In genomic region chr9:67042813-67043207, GRCm38 (mm10) we compare ENCODE assay signal across 8 mouse cellular contexts. TPM values are rescaled to one million over a fixed set of nuclear protein-coding genes. Genes with fewer than 3 reads are reported as not detected.
DNase-seq lines count a peak whose midpoint lies in the region; ATAC-seq and TF ChIP-seq lines count a peak whose summit lies in the region.

No protein-coding gene starts in this region.

- peak overlapping the region; percentile 58 for H3K4me3 ChIP-seq in cerebellum, adult 2 months (replicated peaks; ENCODE audit: insufficient read depth, low read depth, low read length)
- H3K4me3 ChIP-seq in spleen, adult 2 months (ENCODE audit: extremely low read depth, insufficient read depth, insufficient read length) = peak overlapping the region; percentile 78
- H3K4me3 ChIP-seq in liver, embryonic 12.5 days = peak overlapping the region; percentile 80

- peak overlapping the region; percentile 92; the same call in 1 of the 2 replicates for H3K27ac ChIP-seq in cerebellum, adult 2 months (ENCODE audit: insufficient read depth, low read length)
- no peak overlapping the region for H3K27ac ChIP-seq in spleen, adult 2 months (ENCODE audit: insufficient read depth, low read length)
- peak overlapping the region; percentile 98 for H3K27ac ChIP-seq in liver, embryonic 12.5 days

- 10% methylated on average over 6 of the region's 6 CpGs for WGBS in cerebellum, adult 2 months
- 27% methylated on average over 6 of the region's 6 CpGs for WGBS in spleen, adult 2 months
- WGBS in liver, embryonic 12.5 days (ENCODE audit: insufficient replicate concordance) = 12% methylated on average over 6 of the region's 6 CpGs

- TF ChIP-seq CTCF in cerebellum, adult 2 months (IDR thresholded peaks at IDR 0.05; ENCODE audit: borderline replicate concordance, insufficient read depth, low read depth, low read length) = no peak
- no peak for TF ChIP-seq CTCF in spleen, adult 2 months (IDR thresholded peaks at IDR 0.05; ENCODE audit: extremely low read depth, insufficient read depth, insufficient read length, insufficient replicate concordance)

- no peaks in the 10 kb centered on the region for H3K27me3 ChIP-seq in cerebellum, adult 2 months (ENCODE audit: control insufficient read depth, insufficient read depth, low read length)
- H3K27me3 ChIP-seq in spleen, adult 2 months (ENCODE audit: control insufficient read depth, insufficient read depth, low read length) = peaks cover 13% of the 10 kb centered on the region
- peaks cover 30% of the 10 kb centered on the region for H3K27me3 ChIP-seq in liver, embryonic 12.5 days (replicated peaks)

- peak overlapping the region; percentile 96 for H3K9ac ChIP-seq in liver, embryonic 12.5 days

- H3K36me3 ChIP-seq in spleen, adult 2 months (ENCODE audit: control insufficient read depth, insufficient read depth, low read length) = no peaks in the 10 kb centered on the region
- peaks cover 13% of the 10 kb centered on the region for H3K36me3 ChIP-seq in liver, embryonic 12.5 days

- H3K9me3 ChIP-seq in liver, embryonic 12.5 days (replicated peaks) = no peaks in the 10 kb centered on the region

- ATAC-seq in liver, embryonic 12.5 days = no peak
- no peak for ATAC-seq in inflammation-experienced regulatory T-cells, adult 6 months

- H3K4me2 ChIP-seq in liver, embryonic 12.5 days = peak overlapping the region; percentile 78

- H3K4me1 ChIP-seq in cerebellum, adult 2 months (ENCODE audit: control insufficient read depth, insufficient read depth, low read length) = peaks cover 11% of the 10 kb centered on the region; the same call in 1 of the 2 replicates
- peaks cover 8% of the 10 kb centered on the region; the same call in 1 of the 2 replicates for H3K4me1 ChIP-seq in spleen, adult 2 months (ENCODE audit: control insufficient read depth, insufficient read depth, insufficient read length)
- peaks cover 75% of the 10 kb centered on the region for H3K4me1 ChIP-seq in liver, embryonic 12.5 days

- no peak for TF ChIP-seq POLR2A in cerebellum, adult 2 months (IDR thresholded peaks at IDR 0.05; ENCODE audit: borderline replicate concordance, insufficient read depth, low read length)
- TF ChIP-seq POLR2A in spleen, adult 2 months (IDR thresholded peaks at IDR 0.05; ENCODE audit: low read depth, low read length) = no peak

- DNase-seq in cerebellum, adult 2 months = no peak
- no peak for DNase-seq in cerebellum, postnatal 14 days
- DNase-seq in spleen, adult 2 months (ENCODE audit: low read depth in 1 of 2, low spot score in 2 of 2) = no peak
- DNase-seq in spleen, adult 12 weeks (ENCODE audit: low spot score) = no peak
- no peak for DNase-seq in right cerebral cortex, postnatal 14 days
- no peak for DNase-seq in thymus, adult 18-20 months

RNA-seq across cellular contexts. Expression of gene Tpm1, which starts 6.4 kb away (rescaled TPM):
- polyA plus RNA-seq in cerebellum, adult 2 months (2012; rRNA removed) = 157 and 170 TPM in 2 replicates
- 39.0 and 54.2 TPM in 2 replicates for polyA plus RNA-seq in spleen, adult 2 months (2012; rRNA removed)
- polyA plus RNA-seq in liver, embryonic 12.5 days (2016; fragmentation: Nextera tagmentation; extraction: Ambion mirVana) = 214 and 225 TPM in 2 replicates
- 10 to 100 TPM; 31.8 to 34.9 (median 32.4) TPM for polyA plus RNA-seq in inflammation-experienced regulatory T-cells, adult 6 months (2017; shearing (Covaris generic))
